Mouse (Mus musculus): Measurements from ENCODE around the gene Arpc4.

- TF ChIP-seq CTCF (IDR thresholded peaks at IDR 0.05; ENCODE audit: low read depth) (no peak), EP300 (IDR thresholded peaks at IDR 0.05; ENCODE audit: low read depth) (no peak)
These were observed 44.6 kb upstream of the Arpc4 start for GRCm38 (mm10) chr6:113333137-113333950.

Data from heart, postnatal 0 days (tissue).